Mouse (Mus musculus) embryonic facial prominence, embryonic 12.5 days (tissue): ENCODE results near the gene Atxn7l1. TPM values are rescaled to one million over a fixed set of nuclear protein-coding genes. Genes with fewer than 3 reads are reported as not detected.

ENCODE experiments used
- ATAC-seq: fragments of 200-750 bp; cut with Nextera tagmentation; 2 replicates; pipeline ENCODE4 v1.8.0; 2017; ENCODE audit not compliant: insufficient number of reproducible peaks, insufficient read depth, low FRiP score, low TSS enrichment
- H3K27ac ChIP-seq: fragments of 300-500 bp; sonication (generic); 2 replicates; pipeline ENCODE4 v1.5.1; 2016; ENCODE audit warnings: mild to moderate bottlenecking
- H3K27me3 ChIP-seq: fragments of 300-500 bp; sonication (generic); 2 replicates; pipeline ENCODE4 v1.6.1; 2016; ENCODE audit warnings: mild to moderate bottlenecking, moderate library complexity
- H3K36me3 ChIP-seq: fragments of 300-500 bp; sonication (generic); 2 replicates; pipeline ENCODE4 v1.6.1; 2016; ENCODE audit warnings: mild to moderate bottlenecking
- H3K4me1 ChIP-seq: fragments of 300-500 bp; sonication (generic); 2 replicates; pipeline ENCODE4 v1.6.1; 2016
- H3K4me2 ChIP-seq: fragments of 300-500 bp; sonication (generic); replicated peaks from 2 replicates; pipeline ENCODE4 v1.6.1; 2016; ENCODE audit warnings: mild to moderate bottlenecking, moderate library complexity
- H3K4me3 ChIP-seq: fragments of 300-500 bp; sonication (generic); 2 replicates; pipeline ENCODE4 v1.5.1; 2016; ENCODE audit warnings: mild to moderate bottlenecking
- H3K9ac ChIP-seq: fragments of 300-500 bp; sonication (generic); 2 replicates; pipeline ENCODE4 v1.6.1; 2016; ENCODE audit warnings: mild to moderate bottlenecking, moderate library complexity
- H3K9me3 ChIP-seq: fragments of 300-500 bp; sonication (generic); 2 replicates; pipeline ENCODE4 v1.6.1; 2016; ENCODE audit warnings: mild to moderate bottlenecking, moderate library complexity
- WGBS: fragments of 180-500 bp; shearing (Covaris S2); methylation state at CpG from one replicate; pipeline ENCODE4 v1.1.7; 2016; 5-methylcytosine and 5-hydroxymethylcytosine counted together
- polyA plus RNA-seq: library from polyadenylated mRNA; unstranded; fragments of >200 nt; fragmentation: Nextera tagmentation; extraction: Ambion mirVana; gene quantifications from 2 replicates; pipeline ENCODE4 v1.2.1, GENCODE M21; 2016

Gene Atxn7l1
- polyA plus RNA-seq, 1 experiment from 2014 or later = 10.9 TPM

GRCm38 (mm10) chr12:33242679-33243078, 95.2 kb downstream of the Atxn7l1 start:
- Histone ChIP-seq H3K36me3 (no peaks in the 10 kb centered on the region), H3K27ac (no peak overlapping the region), H3K4me2 (no peak overlapping the region), H3K27me3 (no peaks in the 10 kb centered on the region), H3K9ac (no peak overlapping the region), H3K4me1 (peaks cover 34% of the 10 kb centered on the region), H3K9me3 (0 out of 2 replicates have a peak, but pooled peaks cover 5% of the 10 kb centered on the region), H3K4me3 (no peak overlapping the region)
- 82% methylated on average over 8 of the region's 8 CpGs for WGBS
- ATAC-seq = no peak

GRCm38 (mm10) chr12:33244132-33244875, 96.8 kb downstream of the Atxn7l1 start:
- ATAC-seq = no peak
- WGBS = 52% methylated on average over 15 of the region's 15 CpGs
- Histone ChIP-seq H3K36me3 (0 out of 2 replicates have a peak, but pooled peaks cover 5% of the 10 kb centered on the region), H3K4me3 (no peak overlapping the region), H3K4me2 (no peak overlapping the region), H3K4me1 (peaks cover 34% of the 10 kb centered on the region), H3K9me3 (0 out of 2 replicates have a peak, but pooled peaks cover 5% of the 10 kb centered on the region), H3K27ac (no peak overlapping the region; the same call in 1 of the 2 replicates), H3K27me3 (no peaks in the 10 kb centered on the region), H3K9ac (no peak overlapping the region)

GRCm38 (mm10) chr12:33245455-33245854, 98.0 kb downstream of the Atxn7l1 start:
- no peak for ATAC-seq
- no peak overlapping the region for H3K4me2 ChIP-seq
- H3K27ac ChIP-seq = no peak overlapping the region
- no peak overlapping the region for H3K4me3 ChIP-seq
- H3K4me1 ChIP-seq = peaks cover 34% of the 10 kb centered on the region
- peaks cover 12% of the 10 kb centered on the region; the same call in 1 of the 2 replicates for H3K36me3 ChIP-seq
- 0 out of 2 replicates have a peak, but pooled peaks cover 2% of the 10 kb centered on the region for H3K9me3 ChIP-seq
- no peaks in the 10 kb centered on the region for H3K27me3 ChIP-seq
- no peak overlapping the region for H3K9ac ChIP-seq
- WGBS = 77% methylated on average over 3 of the region's 4 CpGs

- Histone ChIP-seq H3K4me3 (no peak overlapping the region), H3K9ac (no peak overlapping the region), H3K4me1 (peaks cover 34% of the 10 kb centered on the region), H3K9me3 (no peaks in the 10 kb centered on the region), H3K4me2 (no peak overlapping the region), H3K36me3 (peaks cover 12% of the 10 kb centered on the region; the same call in 1 of the 2 replicates), H3K27ac (no peak overlapping the region), H3K27me3 (no peaks in the 10 kb centered on the region)
- WGBS = 76% methylated on average over 8 of the region's 8 CpGs
- no peak for ATAC-seq
Measured at GRCm38 (mm10) chr12:33246878-33247277, 99.4 kb downstream of the Atxn7l1 start.

GRCm38 (mm10) chr12:33250197-33250596, 102.7 kb downstream of the Atxn7l1 start:
- Histone ChIP-seq H3K36me3 (peaks cover 12% of the 10 kb centered on the region; the same call in 1 of the 2 replicates), H3K9ac (no peak overlapping the region), H3K4me3 (no peak overlapping the region), H3K27ac (no peak overlapping the region), H3K9me3 (no peaks in the 10 kb centered on the region), H3K4me2 (no peak overlapping the region), H3K4me1 (peaks cover 22% of the 10 kb centered on the region), H3K27me3 (no peaks in the 10 kb centered on the region)
- WGBS = 90% methylated on average over 5 of the region's 6 CpGs
- ATAC-seq = no peak

GRCm38 (mm10) chr12:33251399-33251798, 103.9 kb downstream of the Atxn7l1 start:
- Histone ChIP-seq H3K9ac (no peak overlapping the region), H3K9me3 (no peaks in the 10 kb centered on the region), H3K4me3 (no peak overlapping the region), H3K36me3 (peaks cover 12% of the 10 kb centered on the region; the same call in 1 of the 2 replicates), H3K4me2 (no peak overlapping the region), H3K27ac (no peak overlapping the region), H3K27me3 (no peaks in the 10 kb centered on the region), H3K4me1 (peaks cover 12% of the 10 kb centered on the region)
- 75% methylated on average over 8 of the region's 8 CpGs for WGBS
- ATAC-seq = no peak

- ATAC-seq = no peak
- Histone ChIP-seq H3K27ac (no peak overlapping the region), H3K9ac (no peak overlapping the region), H3K4me2 (no peak overlapping the region), H3K9me3 (no peaks in the 10 kb centered on the region), H3K4me1 (peaks cover 11% of the 10 kb centered on the region), H3K27me3 (no peaks in the 10 kb centered on the region), H3K4me3 (no peak overlapping the region), H3K36me3 (peaks cover 12% of the 10 kb centered on the region; the same call in 1 of the 2 replicates)
- 75% methylated on average over 6 of the region's 6 CpGs for WGBS
Measured at GRCm38 (mm10) chr12:33252621-33253020, 105.1 kb downstream of the Atxn7l1 start.

- no peak for ATAC-seq
- 52% methylated on average over 9 of the region's 9 CpGs for WGBS
- Histone ChIP-seq H3K27me3 (no peaks in the 10 kb centered on the region), H3K36me3 (peaks cover 12% of the 10 kb centered on the region; the same call in 1 of the 2 replicates), H3K9ac (no peak overlapping the region), H3K4me1 (peaks cover 11% of the 10 kb centered on the region), H3K27ac (peak overlapping the region; percentile 41; the same call in 1 of the 2 replicates), H3K4me3 (no peak overlapping the region), H3K9me3 (no peaks in the 10 kb centered on the region), H3K4me2 (no peak overlapping the region)
Measured at GRCm38 (mm10) chr12:33253206-33253605, 105.7 kb downstream of the Atxn7l1 start.

- WGBS = 84% methylated on average over 2 of the region's 2 CpGs
Measured at GRCm38 (mm10) chr12:33255256-33255655, 107.8 kb downstream of the Atxn7l1 start.

GRCm38 (mm10) chr12:33256426-33256825, 108.9 kb downstream of the Atxn7l1 start:
- no peak overlapping the region for H3K9ac ChIP-seq
- H3K27me3 ChIP-seq = no peaks in the 10 kb centered on the region
- no peaks in the 10 kb centered on the region for H3K9me3 ChIP-seq
- H3K27ac ChIP-seq = no peak overlapping the region
- no peak overlapping the region for H3K4me3 ChIP-seq
- WGBS = 92% methylated on average over 6 of the region's 6 CpGs
- no peak overlapping the region for H3K4me2 ChIP-seq
- peaks cover 11% of the 10 kb centered on the region for H3K4me1 ChIP-seq
- ATAC-seq = no peak
- H3K36me3 ChIP-seq = no peaks in the 10 kb centered on the region

More at GRCm38 (mm10) chr12:33255256-33255655, 107.8 kb downstream of the Atxn7l1 start:
- H3K4me2 ChIP-seq = no peak overlapping the region
- ATAC-seq = no peak
- no peak overlapping the region for H3K27ac ChIP-seq
- H3K27me3 ChIP-seq = no peaks in the 10 kb centered on the region
- peaks cover 1% of the 10 kb centered on the region; the same call in 1 of the 2 replicates for H3K36me3 ChIP-seq
- no peaks in the 10 kb centered on the region for H3K9me3 ChIP-seq
- H3K4me3 ChIP-seq = no peak overlapping the region
- no peak overlapping the region for H3K9ac ChIP-seq
- H3K4me1 ChIP-seq = peaks cover 11% of the 10 kb centered on the region

GRCm38 (mm10) chr12:33258995-33259529, 111.6 kb downstream of the Atxn7l1 start:
- no peak for ATAC-seq
- H3K4me3 ChIP-seq = no peak overlapping the region
- WGBS = 85% methylated on average over 5 of the region's 5 CpGs

GRCm38 (mm10) chr12:33260575-33260974, 113.1 kb downstream of the Atxn7l1 start:
- Histone ChIP-seq H3K9ac (no peak overlapping the region), H3K4me3 (no peak overlapping the region), H3K36me3 (no peaks in the 10 kb centered on the region), H3K4me2 (no peak overlapping the region), H3K27me3 (no peaks in the 10 kb centered on the region), H3K4me1 (no peaks in the 10 kb centered on the region), H3K9me3 (no peaks in the 10 kb centered on the region), H3K27ac (no peak overlapping the region)
- no peak for ATAC-seq
- 77% methylated on average over 7 of the region's 7 CpGs for WGBS

More at GRCm38 (mm10) chr12:33258995-33259529, 111.6 kb downstream of the Atxn7l1 start:
- Histone ChIP-seq H3K9me3 (no peaks in the 10 kb centered on the region), H3K27ac (no peak overlapping the region), H3K36me3 (no peaks in the 10 kb centered on the region), H3K9ac (no peak overlapping the region), H3K27me3 (no peaks in the 10 kb centered on the region), H3K4me2 (no peak overlapping the region), H3K4me1 (no peaks in the 10 kb centered on the region)
